Mouse (Mus musculus): ENCODE results near the gene Sergef. TPM values are rescaled to one million over a fixed set of nuclear protein-coding genes. Genes with fewer than 3 reads are reported as not detected.

Sergef gene
- polyA plus RNA-seq, 1 experiment, result 8.6 TPM

GRCm38 (mm10) chr7:46521794-46522193, 117.8 kb downstream of the Sergef start:
- TF ChIP-seq MAX (IDR thresholded peaks at IDR 0.05) (no peak), MYOD1 (IDR thresholded peaks at IDR 0.05; ENCODE audit: control insufficient read depth, insufficient read length, low read depth) (no peak)
- Histone ChIP-seq H3ac (ENCODE audit: control insufficient read depth, insufficient read length, low read depth) (no peak overlapping the region), H3K27me3 (ENCODE audit: control insufficient read depth, insufficient read depth, insufficient read length) (peaks cover 3% of the 10 kb centered on the region), H3K4me3 (ENCODE audit: insufficient read depth, poor library complexity, severe bottlenecking) (no peak overlapping the region), H3K36me3 (ENCODE audit: control insufficient read depth, insufficient read depth) (no peaks in the 10 kb centered on the region), H3K79me3 (ENCODE audit: low read depth) (no peaks in the 10 kb centered on the region), H3K79me2 (ENCODE audit: control insufficient read depth, insufficient read depth) (no peaks in the 10 kb centered on the region)

- H3K36me3 ChIP-seq (ENCODE audit: control insufficient read depth, insufficient read depth), result no peaks in the 10 kb centered on the region
- no peak overlapping the region for H3K4me3 ChIP-seq (ENCODE audit: insufficient read depth, poor library complexity, severe bottlenecking)
- no peak for TF ChIP-seq MAX (IDR thresholded peaks at IDR 0.05)
- TF ChIP-seq MYOD1 (IDR thresholded peaks at IDR 0.05; ENCODE audit: control insufficient read depth, insufficient read length, low read depth), result no peak
- no peak for TF ChIP-seq USF1 (IDR thresholded peaks at IDR 0.05; ENCODE audit: low read depth)
- no peak for TF ChIP-seq FOSL1 (IDR thresholded peaks at IDR 0.05; ENCODE audit: insufficient read depth, low read length, poor library complexity, severe bottlenecking)
- TF ChIP-seq CEBPB (IDR thresholded peaks at IDR 0.05; ENCODE audit: low read depth), result no peak
- no peak for TF ChIP-seq MYOG (IDR thresholded peaks at IDR 0.05; ENCODE audit: control insufficient read depth, extremely low read depth, insufficient read length)
Observed at GRCm38 (mm10) chr7:46519148-46519547, 120.5 kb downstream of the Sergef start.

GRCm38 (mm10) chr7:46517158-46517557, 122.4 kb downstream of the Sergef start:
- Histone ChIP-seq H3K4me3 (ENCODE audit: insufficient read depth, poor library complexity, severe bottlenecking) (no peak overlapping the region), H3K79me2 (ENCODE audit: control insufficient read depth, insufficient read depth) (no peaks in the 10 kb centered on the region), H3K36me3 (ENCODE audit: control insufficient read depth, insufficient read depth) (no peaks in the 10 kb centered on the region), H3K79me3 (ENCODE audit: low read depth) (no peaks in the 10 kb centered on the region), H3ac (ENCODE audit: control insufficient read depth, insufficient read length, low read depth) (no peak overlapping the region), H3K27me3 (ENCODE audit: control insufficient read depth, insufficient read depth, insufficient read length) (peaks cover 3% of the 10 kb centered on the region)
- no peak for TF ChIP-seq FOSL1 (IDR thresholded peaks at IDR 0.05; ENCODE audit: insufficient read depth, low read length, poor library complexity, severe bottlenecking)

More at GRCm38 (mm10) chr7:46519148-46519547, 120.5 kb downstream of the Sergef start:
- peaks cover 3% of the 10 kb centered on the region for H3K27me3 ChIP-seq (ENCODE audit: control insufficient read depth, insufficient read depth, insufficient read length)
- H3K79me3 ChIP-seq (ENCODE audit: low read depth), result no peaks in the 10 kb centered on the region
- H3ac ChIP-seq (ENCODE audit: control insufficient read depth, insufficient read length, low read depth), result no peak overlapping the region
- H3K79me2 ChIP-seq (ENCODE audit: control insufficient read depth, insufficient read depth), result no peaks in the 10 kb centered on the region

- Histone ChIP-seq H3K79me2 (ENCODE audit: control insufficient read depth, insufficient read depth) (no peaks in the 10 kb centered on the region), H3ac (ENCODE audit: control insufficient read depth, insufficient read length, low read depth) (no peak overlapping the region), H3K79me3 (ENCODE audit: low read depth) (no peaks in the 10 kb centered on the region), H3K36me3 (ENCODE audit: control insufficient read depth, insufficient read depth) (no peaks in the 10 kb centered on the region), H3K27me3 (ENCODE audit: control insufficient read depth, insufficient read depth, insufficient read length) (peaks cover 3% of the 10 kb centered on the region), H3K4me3 (ENCODE audit: insufficient read depth, poor library complexity, severe bottlenecking) (no peak overlapping the region)
- TF ChIP-seq MAX (IDR thresholded peaks at IDR 0.05) (no peak), MYOD1 (IDR thresholded peaks at IDR 0.05; ENCODE audit: control insufficient read depth, insufficient read length, low read depth) (no peak), MYOG (IDR thresholded peaks at IDR 0.05; ENCODE audit: control insufficient read depth, extremely low read depth, insufficient read length) (no peak)
Observed at GRCm38 (mm10) chr7:46515960-46516359, 123.6 kb downstream of the Sergef start.

GRCm38 (mm10) chr7:46514981-46515380, 124.6 kb downstream of the Sergef start:
- no peaks in the 10 kb centered on the region for H3K36me3 ChIP-seq (ENCODE audit: control insufficient read depth, insufficient read depth)
- no peak overlapping the region for H3K4me3 ChIP-seq (ENCODE audit: insufficient read depth, poor library complexity, severe bottlenecking)
- peaks cover under 1% of the 10 kb centered on the region for H3K27me3 ChIP-seq (ENCODE audit: control insufficient read depth, insufficient read depth, insufficient read length)
- no peaks in the 10 kb centered on the region for H3K79me3 ChIP-seq (ENCODE audit: low read depth)
- no peak for TF ChIP-seq MAX (IDR thresholded peaks at IDR 0.05)
- TF ChIP-seq USF1 (IDR thresholded peaks at IDR 0.05; ENCODE audit: low read depth), result no peak
- TF ChIP-seq FOSL1 (IDR thresholded peaks at IDR 0.05; ENCODE audit: insufficient read depth, low read length, poor library complexity, severe bottlenecking), result no peak
- no peak for TF ChIP-seq CTCF (IDR thresholded peaks at IDR 0.05; ENCODE audit: control insufficient read depth, insufficient read depth, insufficient read length)
- no peak for TF ChIP-seq CEBPB (IDR thresholded peaks at IDR 0.05; ENCODE audit: low read depth)
- TF ChIP-seq MYOD1 (IDR thresholded peaks at IDR 0.05; ENCODE audit: control insufficient read depth, insufficient read length, low read depth), result no peak
- TF ChIP-seq MYOG (IDR thresholded peaks at IDR 0.05; ENCODE audit: control insufficient read depth, extremely low read depth, insufficient read length), result no peak
- H3K79me2 ChIP-seq (ENCODE audit: control insufficient read depth, insufficient read depth), result no peaks in the 10 kb centered on the region
- H3ac ChIP-seq (ENCODE audit: control insufficient read depth, insufficient read length, low read depth), result no peak overlapping the region

GRCm38 (mm10) chr7:46513562-46513961, 126.0 kb downstream of the Sergef start:
- Histone ChIP-seq H3K27me3 (ENCODE audit: control insufficient read depth, insufficient read depth, insufficient read length) (no peaks in the 10 kb centered on the region), H3K36me3 (ENCODE audit: control insufficient read depth, insufficient read depth) (no peaks in the 10 kb centered on the region), H3K79me2 (ENCODE audit: control insufficient read depth, insufficient read depth) (no peaks in the 10 kb centered on the region), H3ac (ENCODE audit: control insufficient read depth, insufficient read length, low read depth) (no peak overlapping the region), H3K4me3 (ENCODE audit: insufficient read depth, poor library complexity, severe bottlenecking) (no peak overlapping the region), H3K79me3 (ENCODE audit: low read depth) (no peaks in the 10 kb centered on the region)
- no peak for TF ChIP-seq MYOG (IDR thresholded peaks at IDR 0.05; ENCODE audit: control insufficient read depth, extremely low read depth, insufficient read length)
- TF ChIP-seq MAX (IDR thresholded peaks at IDR 0.05), result no peak
- TF ChIP-seq CEBPB (IDR thresholded peaks at IDR 0.05; ENCODE audit: low read depth), result no peak
- no peak for TF ChIP-seq CTCF (IDR thresholded peaks at IDR 0.05; ENCODE audit: control insufficient read depth, insufficient read depth, insufficient read length)
- no peak for TF ChIP-seq USF1 (IDR thresholded peaks at IDR 0.05; ENCODE audit: low read depth)
- TF ChIP-seq MYOD1 (IDR thresholded peaks at IDR 0.05; ENCODE audit: control insufficient read depth, insufficient read length, low read depth), result no peak
- TF ChIP-seq FOSL1 (IDR thresholded peaks at IDR 0.05; ENCODE audit: insufficient read depth, low read length, poor library complexity, severe bottlenecking), result no peak

All from C2C12 (cell line).